Mouse (Mus musculus) midbrain, embryonic 12.5 days (tissue): ENCODE measurements around the gene Dlg2. TPM values are rescaled to one million over a fixed set of nuclear protein-coding genes. Genes with fewer than 3 reads are reported as not detected.

Experiments
- ATAC-seq: fragments of 200-750 bp; cut with Nextera tagmentation; 2 replicates; pipeline ENCODE4 v1.8.0; 2017; ENCODE audit warnings: low read depth, moderate TSS enrichment, moderate library complexity; ENCODE audit not compliant: low FRiP score
- H3K27ac ChIP-seq: fragments of 300-500 bp; sonication (generic); replicated peaks from 2 replicates; pipeline ENCODE4 v1.5.1; 2016; ENCODE audit warnings: mild to moderate bottlenecking
- H3K27me3 ChIP-seq: fragments of 300-500 bp; sonication (generic); 2 replicates; pipeline ENCODE4 v1.6.1; 2016; ENCODE audit warnings: mild to moderate bottlenecking
- H3K36me3 ChIP-seq: fragments of 300-500 bp; sonication (generic); 2 replicates; pipeline ENCODE4 v1.6.1; 2016
- H3K4me1 ChIP-seq: fragments of 300-500 bp; sonication (generic); 2 replicates; pipeline ENCODE4 v1.6.1; 2016
- H3K4me2 ChIP-seq: fragments of 300-500 bp; sonication (generic); replicated peaks from 2 replicates; pipeline ENCODE4 v1.6.1; 2016; ENCODE audit warnings: mild to moderate bottlenecking, moderate library complexity
- H3K4me3 ChIP-seq: fragments of 300-500 bp; sonication (generic); 2 replicates; pipeline ENCODE4 v1.5.1; 2016; ENCODE audit warnings: mild to moderate bottlenecking
- H3K9ac ChIP-seq: fragments of 300-500 bp; sonication (generic); replicated peaks from 2 replicates; pipeline ENCODE4 v1.6.1; 2016; ENCODE audit warnings: mild to moderate bottlenecking, moderate library complexity
- H3K9me3 ChIP-seq: fragments of 300-500 bp; sonication (generic); 2 replicates; pipeline ENCODE4 v1.6.1; 2016; ENCODE audit warnings: mild to moderate bottlenecking
- WGBS: fragments of 180-500 bp; shearing (Covaris S2); methylation state at CpG from one replicate; pipeline ENCODE4 v1.1.7; 2016; 5-methylcytosine and 5-hydroxymethylcytosine counted together
- polyA plus RNA-seq: library from polyadenylated mRNA; unstranded; fragments of >200 nt; fragmentation: Nextera tagmentation; extraction: Ambion mirVana; gene quantifications from 2 replicates; pipeline ENCODE4 v1.2.1, GENCODE M21; 2016

The Dlg2 gene
- polyA plus RNA-seq, 1 experiment from 2014 or later = 4.2 TPM

GRCm38 (mm10) chr7:91443377-91443714 lies 966.9 kb downstream of the Dlg2 start:
- H3K4me3 ChIP-seq = no peak overlapping the region
- H3K4me2 ChIP-seq = no peak overlapping the region
- 64% methylated on average over 5 of the region's 5 CpGs for WGBS
- no peaks in the 10 kb centered on the region for H3K9me3 ChIP-seq
- H3K27me3 ChIP-seq = no peaks in the 10 kb centered on the region
- no peaks in the 10 kb centered on the region for H3K36me3 ChIP-seq
- no peak overlapping the region for H3K9ac ChIP-seq
- H3K4me1 ChIP-seq = peaks cover 14% of the 10 kb centered on the region
- peak overlapping the region; percentile 61 for H3K27ac ChIP-seq
- peak; percentile 17; the same call in 1 of the 2 replicates for ATAC-seq

- Histone ChIP-seq H3K27me3 (no peaks in the 10 kb centered on the region), H3K4me2 (no peak overlapping the region), H3K27ac (no peak overlapping the region), H3K4me3 (no peak overlapping the region), H3K36me3 (no peaks in the 10 kb centered on the region), H3K9me3 (no peaks in the 10 kb centered on the region), H3K4me1 (peaks cover 14% of the 10 kb centered on the region), H3K9ac (no peak overlapping the region)
- ATAC-seq = no peak
- WGBS = 81% methylated on average over 3 of the region's 3 CpGs
Measured at GRCm38 (mm10) chr7:91443913-91444312, 967.4 kb downstream of the Dlg2 start.

DNA sequence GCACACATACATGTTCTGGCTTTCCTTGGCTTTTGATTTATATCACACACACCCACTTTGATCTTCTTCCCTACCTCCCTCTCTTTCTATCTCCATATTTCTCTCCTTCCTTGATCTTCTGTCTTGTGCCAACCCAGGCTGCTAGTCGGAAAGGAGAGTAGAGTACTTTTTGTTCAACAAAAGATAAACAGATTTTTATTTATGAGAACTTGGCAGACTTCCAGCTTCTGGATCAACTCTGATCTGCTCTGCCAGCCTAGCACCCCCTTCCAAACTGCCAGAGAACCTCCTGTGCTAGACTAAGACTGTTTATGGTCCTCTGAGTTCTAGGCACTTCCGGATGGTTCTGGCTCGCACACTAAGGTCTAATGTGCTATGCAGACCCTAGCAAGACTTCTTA lies 968.3 kb downstream of the Dlg2 start:
- H3K9ac ChIP-seq = no peak overlapping the region
- ATAC-seq = no peak
- H3K4me3 ChIP-seq = no peak overlapping the region
- peaks cover 14% of the 10 kb centered on the region for H3K4me1 ChIP-seq
- H3K9me3 ChIP-seq = no peaks in the 10 kb centered on the region
- no peaks in the 10 kb centered on the region for H3K36me3 ChIP-seq
- 92% methylated on average over 3 of the region's 3 CpGs for WGBS
- H3K4me2 ChIP-seq = no peak overlapping the region
- H3K27ac ChIP-seq = no peak overlapping the region
- H3K27me3 ChIP-seq = no peaks in the 10 kb centered on the region

- Histone ChIP-seq H3K4me1 (no peaks in the 10 kb centered on the region), H3K9me3 (no peaks in the 10 kb centered on the region), H3K4me3 (no peak overlapping the region), H3K4me2 (no peak overlapping the region), H3K27ac (no peak overlapping the region), H3K36me3 (no peaks in the 10 kb centered on the region), H3K9ac (no peak overlapping the region), H3K27me3 (no peaks in the 10 kb centered on the region)
- 6% methylated on average over 1 of the region's 1 CpGs for WGBS
- no peak for ATAC-seq
Measured at GRCm38 (mm10) chr7:91456796-91457195, 980.3 kb downstream of the Dlg2 start.

DNA sequence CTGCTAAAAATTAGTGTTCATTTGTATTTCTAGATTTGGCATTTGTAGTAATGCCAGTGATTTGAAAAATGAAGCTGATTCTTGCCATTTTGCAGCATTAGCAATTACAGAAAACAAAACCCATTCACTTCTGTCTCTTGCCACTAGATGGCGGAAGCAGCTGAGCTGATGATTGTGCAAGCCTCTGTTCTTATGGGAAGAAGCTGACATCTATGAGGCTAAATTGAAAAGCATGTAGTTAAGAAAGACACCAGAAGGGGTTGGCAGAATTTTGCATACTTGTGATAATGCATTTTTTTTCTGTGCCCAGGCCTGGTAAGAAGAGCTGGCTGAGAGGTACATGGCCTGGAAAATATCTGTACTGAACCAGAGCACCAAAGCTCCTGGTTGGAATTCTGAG lies 980.7 kb downstream of the Dlg2 start:
- Histone ChIP-seq H3K27ac (no peak overlapping the region), H3K9ac (no peak overlapping the region), H3K36me3 (no peaks in the 10 kb centered on the region), H3K4me2 (no peak overlapping the region), H3K9me3 (no peaks in the 10 kb centered on the region), H3K4me3 (no peak overlapping the region), H3K4me1 (no peaks in the 10 kb centered on the region), H3K27me3 (no peaks in the 10 kb centered on the region)
- peak; percentile 82 for ATAC-seq
- WGBS = 0% methylated on average over 1 of the region's 1 CpGs

DNA sequence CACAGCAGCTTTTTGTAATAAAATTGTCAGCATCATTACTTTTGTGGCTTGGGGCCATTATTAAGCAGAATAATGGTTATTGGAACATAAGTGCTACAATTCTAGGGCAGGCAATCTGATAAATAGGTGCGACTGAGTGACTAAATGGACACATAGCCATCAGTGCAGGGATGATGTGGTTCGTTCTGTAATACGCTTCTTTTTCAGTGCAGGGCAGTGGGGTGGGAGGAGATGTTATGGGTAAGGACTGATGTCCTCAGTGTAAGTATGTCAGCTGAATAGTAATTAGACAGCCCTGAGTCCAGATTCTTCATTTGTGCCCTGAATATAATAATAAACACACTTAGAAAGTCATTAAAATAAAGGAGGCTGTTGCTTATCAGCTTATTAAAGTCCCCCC lies 984.9 kb downstream of the Dlg2 start:
- no peaks in the 10 kb centered on the region for H3K36me3 ChIP-seq
- 89% methylated on average over 3 of the region's 3 CpGs for WGBS
- no peaks in the 10 kb centered on the region for H3K9me3 ChIP-seq
- no peak overlapping the region for H3K4me3 ChIP-seq
- ATAC-seq = no peak
- H3K27me3 ChIP-seq = no peaks in the 10 kb centered on the region
- H3K27ac ChIP-seq = no peak overlapping the region
- H3K4me2 ChIP-seq = no peak overlapping the region
- no peak overlapping the region for H3K9ac ChIP-seq
- H3K4me1 ChIP-seq = no peaks in the 10 kb centered on the region

DNA sequence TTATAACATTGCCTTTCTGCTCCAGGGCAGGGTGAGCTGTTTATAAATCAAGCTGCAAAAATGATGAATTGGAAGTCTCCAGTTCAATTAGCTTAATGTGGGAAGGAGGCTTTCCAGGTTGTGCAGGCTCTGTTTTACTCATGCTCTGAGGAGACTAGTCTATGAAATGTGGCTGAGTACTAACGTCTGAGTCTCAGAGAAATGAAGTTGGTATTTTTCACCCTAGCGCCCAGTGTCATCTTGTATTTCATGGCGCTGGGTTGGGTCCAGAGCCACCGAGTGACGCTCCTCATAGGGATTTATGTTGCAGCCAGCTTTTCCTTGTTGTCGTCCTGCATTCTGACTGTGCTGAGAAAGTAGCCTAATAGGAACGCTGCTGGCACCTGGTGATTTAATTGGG lies 986.8 kb downstream of the Dlg2 start:
- H3K27ac ChIP-seq = no peak overlapping the region
- no peak for ATAC-seq
- H3K4me1 ChIP-seq = no peaks in the 10 kb centered on the region
- H3K27me3 ChIP-seq = no peaks in the 10 kb centered on the region
- H3K4me2 ChIP-seq = no peak overlapping the region
- H3K4me3 ChIP-seq = no peak overlapping the region
- no peaks in the 10 kb centered on the region for H3K36me3 ChIP-seq
- no peak overlapping the region for H3K9ac ChIP-seq
- 61% methylated on average over 7 of the region's 7 CpGs for WGBS
- H3K9me3 ChIP-seq = no peaks in the 10 kb centered on the region

GRCm38 (mm10) chr7:91467061-91467460 lies 990.6 kb downstream of the Dlg2 start:
- no peaks in the 10 kb centered on the region for H3K27me3 ChIP-seq
- H3K4me1 ChIP-seq = no peaks in the 10 kb centered on the region
- no peak overlapping the region for H3K4me2 ChIP-seq
- H3K9me3 ChIP-seq = no peaks in the 10 kb centered on the region
- WGBS = 89% methylated on average over 3 of the region's 3 CpGs
- H3K9ac ChIP-seq = no peak overlapping the region
- no peak overlapping the region for H3K4me3 ChIP-seq
- no peaks in the 10 kb centered on the region for H3K36me3 ChIP-seq
- no peak overlapping the region for H3K27ac ChIP-seq
- ATAC-seq = no peak

DNA sequence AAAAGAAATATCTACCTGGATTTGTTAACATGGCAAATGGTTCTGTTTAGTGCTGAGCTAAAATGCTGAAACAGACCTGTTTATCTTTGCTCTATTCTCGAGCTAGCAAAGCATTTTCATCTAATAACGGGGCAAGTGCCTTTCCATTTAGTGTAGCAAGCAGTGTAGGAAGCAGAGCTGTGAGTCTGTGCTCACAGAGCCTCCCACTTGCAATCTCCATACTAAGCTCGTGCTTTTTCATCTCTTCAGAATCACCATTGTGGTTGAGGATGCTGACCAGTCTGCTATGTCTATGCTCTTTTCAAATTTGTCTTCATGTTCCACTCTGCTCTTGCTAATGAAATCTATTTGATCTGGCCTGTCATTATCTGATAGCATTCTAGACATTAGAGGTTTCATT lies 1002.7 kb downstream of the Dlg2 start:
- H3K27me3 ChIP-seq = no peaks in the 10 kb centered on the region
- H3K4me1 ChIP-seq = no peaks in the 10 kb centered on the region
- WGBS = 77% methylated on average over 3 of the region's 3 CpGs
- H3K36me3 ChIP-seq = no peaks in the 10 kb centered on the region
- ATAC-seq = no peak
- H3K9ac ChIP-seq = no peak overlapping the region
- H3K9me3 ChIP-seq = no peaks in the 10 kb centered on the region
- no peak overlapping the region for H3K4me2 ChIP-seq
- H3K4me3 ChIP-seq = no peak overlapping the region
- no peak overlapping the region for H3K27ac ChIP-seq

- 81% methylated on average over 1 of the region's 1 CpGs for WGBS
- Histone ChIP-seq H3K27ac (no peak overlapping the region), H3K27me3 (no peaks in the 10 kb centered on the region), H3K9me3 (no peaks in the 10 kb centered on the region), H3K4me1 (no peaks in the 10 kb centered on the region), H3K36me3 (no peaks in the 10 kb centered on the region), H3K4me2 (no peak overlapping the region), H3K9ac (no peak overlapping the region), H3K4me3 (no peak overlapping the region)
- ATAC-seq = no peak
Measured at GRCm38 (mm10) chr7:91481574-91482197, 1005.2 kb downstream of the Dlg2 start.

- Histone ChIP-seq H3K9me3 (no peaks in the 10 kb centered on the region), H3K4me3 (no peak overlapping the region), H3K27me3 (no peaks in the 10 kb centered on the region), H3K4me1 (no peaks in the 10 kb centered on the region), H3K4me2 (no peak overlapping the region), H3K27ac (no peak overlapping the region), H3K9ac (no peak overlapping the region), H3K36me3 (no peaks in the 10 kb centered on the region)
- ATAC-seq = no peak
- 71% methylated on average over 3 of the region's 3 CpGs for WGBS
Measured at GRCm38 (mm10) chr7:91493234-91493633, 1016.8 kb downstream of the Dlg2 start.

- H3K4me2 ChIP-seq = no peak overlapping the region
- no peaks in the 10 kb centered on the region for H3K27me3 ChIP-seq
- H3K9ac ChIP-seq = no peak overlapping the region
- H3K36me3 ChIP-seq = no peaks in the 10 kb centered on the region
- H3K4me1 ChIP-seq = no peaks in the 10 kb centered on the region
- no peak for ATAC-seq
- H3K4me3 ChIP-seq = no peak overlapping the region
- no peaks in the 10 kb centered on the region for H3K9me3 ChIP-seq
- H3K27ac ChIP-seq = no peak overlapping the region
- WGBS = 74% methylated on average over 5 of the region's 5 CpGs
Measured at GRCm38 (mm10) chr7:91495526-91495925, 1019.1 kb downstream of the Dlg2 start.

DNA sequence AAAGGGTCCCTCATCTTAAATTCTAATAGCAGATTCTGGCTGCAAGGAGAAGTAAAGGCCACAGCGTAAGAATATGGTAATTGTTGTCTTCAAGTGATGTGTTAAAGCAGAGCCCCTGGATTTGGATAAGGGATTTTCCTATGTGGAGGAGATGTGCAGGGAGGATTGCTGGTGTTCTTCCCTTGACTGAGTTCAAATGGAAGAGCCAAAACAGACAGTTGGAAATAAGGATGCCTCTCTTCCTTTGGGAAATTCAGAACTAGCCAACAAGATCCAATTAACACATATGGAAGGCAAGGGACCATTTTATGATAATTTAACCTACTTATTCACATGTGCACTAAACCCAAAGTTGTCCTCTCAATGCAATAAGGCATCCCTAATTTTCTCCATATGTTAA lies 1034.6 kb downstream of the Dlg2 start:
- no peak for ATAC-seq
- Histone ChIP-seq H3K4me1 (no peaks in the 10 kb centered on the region), H3K36me3 (no peaks in the 10 kb centered on the region), H3K27ac (no peak overlapping the region), H3K9me3 (no peaks in the 10 kb centered on the region), H3K27me3 (no peaks in the 10 kb centered on the region), H3K9ac (no peak overlapping the region), H3K4me2 (no peak overlapping the region), H3K4me3 (no peak overlapping the region)
- WGBS = 41% methylated on average over 1 of the region's 1 CpGs
